Mouse (Mus musculus) adrenal gland, postnatal 36 days (tissue): ENCODE results near the gene Adm2. TPM values are rescaled to one million over a fixed set of nuclear protein-coding genes. Genes with fewer than 3 reads are reported as not detected.
A peak's percentile ranks its signal among the peaks of the same experiment; 100 is the strongest.

Experiments used
- DNase-seq, 2 experiments: peaks; one replicate each; pipeline ENCODE4 v3.0.0; 2021; ENCODE audit warnings: mixed read lengths in 1 of 2
- long read RNA-seq, 2 experiments: library from polyadenylated mRNA; stranded (forward); transcript quantifications; one replicate each; pipeline ENCODE4 v2.0.0; 2021; ENCODE audit warnings: borderline sequencing depth in 2 of 2
- total RNA-seq, 2 experiments: library from RNA; stranded (reverse); gene quantifications; 2 replicates each; pipeline ENCODE4 v1.2.3; 2021

Gene Adm2
- total RNA-seq, result not detected
- long read RNA-seq, experiment 1, result 0 reads
- long read RNA-seq, experiment 2, result 0 reads

DNA sequence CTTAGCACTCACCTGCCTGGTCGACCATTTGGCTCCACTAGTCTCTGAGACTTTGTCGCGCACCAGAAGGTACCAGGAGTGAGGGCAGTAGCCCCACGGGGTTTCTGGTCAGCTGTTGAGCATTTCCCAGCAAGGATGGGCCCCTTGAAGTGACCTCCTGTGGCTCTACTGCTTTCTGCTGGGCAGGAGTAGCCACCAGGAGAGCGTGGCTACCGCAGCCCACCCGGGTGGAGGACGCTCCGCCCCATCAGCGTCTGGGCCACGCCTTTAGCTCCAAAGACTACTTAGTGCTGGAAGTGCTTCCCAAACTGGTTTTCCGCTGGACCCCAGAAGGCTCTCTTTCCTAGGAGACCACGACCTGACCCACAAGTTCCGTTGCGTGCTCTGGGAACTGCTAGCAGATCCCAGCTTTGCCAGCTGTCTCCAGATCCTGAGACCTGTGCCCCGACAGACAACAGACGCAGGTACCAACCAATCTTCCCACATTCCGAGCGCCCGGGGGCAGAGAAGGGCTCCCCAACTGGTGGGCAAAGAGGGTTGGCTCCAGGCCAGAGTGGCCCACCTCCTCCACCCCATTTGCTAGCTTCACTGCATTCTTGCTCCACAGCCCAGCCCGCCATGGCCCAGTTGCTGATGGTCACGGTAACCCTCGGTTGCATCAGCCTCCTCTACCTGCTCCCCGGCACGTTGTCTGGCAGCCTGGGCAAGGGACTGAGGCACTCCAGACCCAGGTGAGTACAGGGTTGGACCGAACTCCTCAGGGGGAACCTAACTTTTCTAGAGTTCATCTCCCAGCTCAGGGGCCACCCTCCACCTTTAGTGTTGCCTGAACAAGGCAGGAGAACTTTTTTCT is at the start of gene Adm2:
Gene Adm2 (plus strand): TSS at position 51 of the 853 bp plus-strand sequence.
- DNase-seq, result no peak

DNA sequence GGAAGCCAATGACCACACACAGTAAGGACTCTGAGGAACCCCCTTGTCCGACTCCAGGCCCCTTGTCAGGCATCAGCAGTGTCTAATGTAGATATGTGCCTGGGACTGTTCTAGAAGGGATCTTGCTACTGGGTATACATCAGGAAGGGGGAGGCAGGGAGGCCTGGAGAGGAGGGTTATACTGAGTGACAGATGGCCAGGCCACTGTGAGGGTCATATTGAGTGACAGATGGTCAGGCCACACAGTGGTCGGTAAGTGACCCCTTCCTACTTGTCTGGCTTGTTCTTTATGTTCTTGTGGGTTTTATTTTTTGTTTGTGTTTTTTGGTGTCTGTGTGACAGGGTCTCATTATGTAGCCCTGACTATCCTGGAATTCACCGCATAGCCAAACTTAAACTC is 47.0 kb upstream of the Adm2 start:
- no peak for DNase-seq

DNA sequence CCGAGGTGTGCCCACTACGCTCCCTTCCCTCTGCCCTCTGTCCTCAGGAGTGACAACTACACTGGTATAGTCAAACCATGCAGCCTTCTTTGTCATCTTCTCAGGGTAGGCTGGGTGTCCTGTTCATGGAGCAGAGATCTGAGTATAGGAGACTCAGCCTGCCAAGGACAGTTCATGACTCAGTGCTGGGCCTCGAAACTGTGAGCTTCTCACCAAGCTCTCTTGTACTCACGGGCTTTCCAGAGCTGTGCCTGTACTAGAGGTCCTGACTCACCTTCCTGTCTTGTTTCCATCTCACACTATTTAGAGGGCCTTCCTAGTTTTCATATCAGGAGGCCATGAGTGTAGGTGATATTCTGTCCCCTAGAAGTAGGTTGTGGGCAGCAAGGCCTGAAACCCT is 45.2 kb upstream of the Adm2 start:
- peak; percentile 62 to 66 for DNase-seq

DNA sequence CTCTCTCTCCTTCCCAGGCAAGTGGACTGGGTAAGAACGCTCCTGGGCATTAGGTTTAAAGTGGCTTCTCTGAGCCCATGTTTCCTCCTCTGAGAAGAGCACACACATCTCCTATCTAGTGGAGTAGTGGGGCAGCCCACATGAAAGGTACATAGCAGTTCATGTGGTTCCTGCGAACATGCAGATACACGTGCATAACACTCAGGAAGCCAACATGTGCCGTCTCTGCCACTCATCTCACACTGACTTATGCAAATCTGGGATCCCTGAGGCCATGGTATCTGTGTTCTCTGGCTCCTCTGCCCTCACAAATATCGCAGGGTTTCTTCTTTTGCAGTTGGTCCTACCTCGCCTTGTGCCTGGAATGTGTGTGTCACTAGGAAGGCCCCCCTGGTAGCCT is 40.0 kb upstream of the Adm2 start:
- DNase-seq, result no peak

DNA sequence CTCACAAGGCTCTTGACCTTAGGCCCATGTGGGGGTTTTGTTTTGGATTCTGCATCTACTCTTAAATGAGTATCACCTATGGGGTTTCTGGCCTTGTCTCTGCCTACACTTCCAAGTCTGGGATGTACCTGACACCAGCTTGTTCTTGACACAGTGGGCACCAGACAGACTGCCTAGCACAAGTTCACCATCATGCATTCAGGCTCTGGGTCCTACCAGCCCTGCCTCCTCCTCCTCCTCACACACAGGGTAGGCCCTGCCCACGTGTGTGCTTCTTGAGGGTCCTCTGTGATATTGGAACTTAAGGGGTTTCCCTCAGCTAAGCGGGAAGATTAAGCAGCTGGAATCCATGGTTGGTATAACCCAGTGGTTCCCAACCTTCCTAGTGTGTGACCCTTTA is 38.4 kb upstream of the Adm2 start:
- DNase-seq, result no peak

DNA sequence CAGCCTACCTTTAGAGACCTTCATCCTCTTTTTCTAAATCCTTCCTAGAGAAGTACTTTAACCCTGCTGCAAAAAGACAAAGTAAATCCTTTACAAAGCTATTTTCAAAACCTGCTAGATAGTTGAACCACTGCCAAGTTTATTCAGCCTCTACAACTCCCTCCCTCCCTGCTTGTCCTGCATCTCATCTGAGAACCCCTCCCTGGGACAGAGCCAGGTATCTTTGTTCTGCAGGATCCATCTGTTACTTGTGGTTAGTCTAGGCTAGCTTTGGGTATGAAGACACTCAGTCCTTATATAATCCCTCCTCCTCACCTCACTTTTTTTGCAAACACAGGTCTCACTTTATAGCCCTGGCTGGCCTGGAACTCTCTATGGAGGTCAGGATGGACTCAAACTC is 37.5 kb upstream of the Adm2 start:
- no peak for DNase-seq

DNA sequence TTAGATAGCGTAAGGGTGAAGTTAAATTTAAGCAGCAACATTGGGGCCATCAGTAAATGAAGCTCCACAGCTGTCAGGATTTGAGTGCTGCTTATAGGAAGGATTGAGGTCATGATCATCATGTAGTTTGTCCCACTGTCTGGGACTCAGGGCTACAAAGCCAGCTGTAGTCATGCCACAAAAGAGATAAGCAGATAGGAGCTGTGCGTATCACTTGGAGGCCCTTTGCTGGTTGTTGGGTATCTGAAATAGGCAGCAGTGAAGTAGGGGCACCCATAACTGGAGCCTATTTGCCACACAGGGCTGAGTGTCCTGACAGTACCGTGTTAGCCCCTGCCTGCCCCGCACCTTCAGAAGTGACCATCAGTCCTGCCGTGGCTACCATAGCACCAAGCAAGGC is 37.0 kb upstream of the Adm2 start:
- DNase-seq, result no peak

DNA sequence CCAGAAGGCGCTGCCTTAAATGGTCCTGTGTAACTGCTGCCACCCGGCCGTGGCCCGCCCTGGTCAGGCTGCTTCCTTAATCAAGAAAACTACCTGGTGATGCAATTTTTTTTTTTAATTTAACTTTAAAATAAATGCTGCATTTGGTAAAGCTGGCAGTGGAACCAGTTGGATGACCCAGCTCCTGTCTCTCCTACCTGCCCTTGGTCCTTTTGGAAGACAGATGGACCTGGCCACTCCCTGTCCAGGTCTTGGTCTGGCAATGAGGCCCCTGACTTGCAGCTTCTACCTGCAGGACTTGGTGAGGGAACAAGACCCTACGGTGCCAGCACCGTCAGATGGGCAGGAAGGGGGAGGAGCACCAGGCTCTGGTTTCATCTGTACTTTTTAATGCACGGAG is 36.4 kb upstream of the Adm2 start:
- DNase-seq, result no peak

DNA sequence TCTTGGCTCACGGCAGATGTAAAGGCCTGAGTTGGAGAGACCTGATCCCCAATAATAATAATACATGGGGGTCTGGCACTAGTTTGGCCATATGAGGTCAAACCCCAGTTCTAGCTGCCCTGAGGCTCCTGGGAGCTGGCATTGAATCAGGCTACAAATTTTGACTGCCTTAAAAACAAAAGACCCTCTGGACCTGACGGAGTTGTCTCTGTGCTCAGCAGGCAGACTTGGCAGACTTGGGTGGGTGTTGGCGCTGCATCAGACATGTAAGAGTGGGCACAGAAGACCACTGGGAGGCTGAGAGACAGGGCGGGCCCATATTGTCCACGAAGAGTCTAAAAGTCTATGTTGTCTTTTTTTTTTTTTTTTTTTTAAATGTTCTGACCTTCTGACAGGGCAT is 35.9 kb upstream of the Adm2 start:
- DNase-seq, result no peak

DNA sequence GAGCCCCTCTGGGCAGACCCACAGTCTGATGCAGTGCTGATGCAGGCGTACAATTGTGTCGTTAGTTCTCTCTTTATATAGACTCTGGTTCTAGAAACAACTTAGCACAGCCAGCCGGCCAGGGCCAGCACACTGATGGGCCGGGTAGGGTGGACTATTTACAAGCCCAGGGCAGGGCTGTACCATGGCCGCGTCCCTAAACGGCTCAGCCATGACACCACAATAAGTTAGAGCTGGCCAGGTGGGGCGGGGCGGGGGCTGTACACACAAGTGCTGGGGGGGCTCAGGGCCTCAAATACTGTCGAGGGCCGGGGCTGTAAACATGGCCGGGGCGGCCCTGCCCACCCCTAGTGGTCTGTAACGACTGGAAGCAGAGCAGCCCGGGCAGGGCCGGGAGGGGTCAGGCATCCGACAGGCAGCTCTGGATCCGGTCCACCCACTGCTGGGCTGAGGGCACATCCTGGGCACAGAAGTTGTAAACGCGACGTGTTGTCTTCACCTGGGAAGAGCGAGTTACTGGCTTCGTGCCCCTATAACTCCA is 34.2 kb upstream of the Adm2 start:
- DNase-seq, result no peak

DNA sequence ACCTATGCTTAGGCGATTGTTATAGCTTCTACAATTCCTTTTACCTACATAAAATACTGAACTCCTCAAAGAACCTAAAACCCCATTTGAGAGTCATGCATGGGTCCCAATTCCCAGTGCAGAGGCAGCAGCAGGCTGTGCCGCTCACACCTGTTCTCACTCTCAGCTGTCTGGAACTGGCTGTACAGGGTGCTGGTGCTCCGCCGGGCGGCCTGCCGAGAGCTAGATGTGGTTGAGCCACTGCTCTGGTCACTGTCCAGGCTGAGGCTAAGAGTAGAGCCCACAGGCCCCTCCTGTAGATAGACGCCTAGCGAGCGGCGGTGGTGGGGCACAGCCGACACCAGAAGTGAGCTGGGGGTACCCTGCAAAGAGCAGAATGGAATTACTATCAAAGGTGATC is 33.1 kb upstream of the Adm2 start:
- DNase-seq, result no peak

DNA sequence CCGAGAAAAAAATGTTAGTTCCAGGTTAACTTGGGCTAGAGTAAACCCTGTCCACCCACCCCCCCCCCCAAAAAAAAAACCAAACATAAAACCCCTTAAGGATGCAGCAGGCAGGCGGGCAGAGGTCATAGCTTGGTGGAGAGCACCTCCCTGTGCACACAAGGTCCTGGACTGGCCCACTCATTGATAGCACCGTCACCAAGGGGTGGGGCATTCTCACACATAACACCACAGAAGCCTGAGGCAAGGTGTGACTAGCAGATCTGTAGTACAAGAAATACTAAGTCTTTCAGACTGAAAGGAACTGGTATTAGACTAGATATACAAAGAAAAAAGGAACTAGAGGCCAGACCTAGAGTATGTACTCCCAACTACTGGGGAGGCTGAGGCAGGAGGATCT is 31.0 kb upstream of the Adm2 start:
- DNase-seq, result no peak

DNA sequence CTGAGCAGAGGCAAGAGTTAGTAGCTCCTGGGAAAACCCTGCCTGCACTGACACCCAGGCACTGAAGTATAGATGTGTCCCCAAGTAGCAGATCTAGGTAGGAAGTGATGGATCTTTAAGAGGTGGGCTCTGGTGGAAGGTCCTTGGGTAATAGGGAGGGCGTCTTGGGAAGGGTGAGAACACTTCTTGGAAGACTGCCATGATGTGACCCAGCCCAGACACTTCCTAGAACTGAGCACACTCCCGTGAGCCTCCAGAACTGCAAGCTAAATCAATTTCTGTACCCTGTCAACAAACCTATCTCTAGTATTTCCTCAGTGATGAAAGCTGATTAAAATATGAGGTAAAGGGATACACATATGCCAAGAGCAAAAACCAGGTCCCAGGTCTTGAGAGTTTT is 29.7 kb upstream of the Adm2 start:
- DNase-seq, result no peak

DNA sequence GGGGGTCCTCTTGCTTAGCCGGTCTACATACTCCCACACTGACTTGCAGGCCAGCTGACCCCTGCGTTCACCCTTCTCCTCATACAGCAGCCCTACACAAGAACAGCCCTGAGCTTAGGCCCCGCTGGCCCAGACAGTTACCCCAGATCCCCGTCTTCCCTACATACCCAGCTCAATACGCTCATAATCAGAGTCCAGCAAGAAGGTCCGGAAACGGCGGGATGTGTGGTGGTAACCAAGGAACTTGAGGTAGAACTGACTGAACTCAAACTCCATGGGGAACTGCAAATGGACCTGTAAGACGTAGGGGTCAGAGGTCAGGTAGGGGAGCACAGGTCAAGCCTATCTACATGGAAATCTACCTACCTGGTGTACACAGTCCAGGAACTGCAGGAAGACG is 28.7 kb upstream of the Adm2 start:
- DNase-seq, result no peak

DNA sequence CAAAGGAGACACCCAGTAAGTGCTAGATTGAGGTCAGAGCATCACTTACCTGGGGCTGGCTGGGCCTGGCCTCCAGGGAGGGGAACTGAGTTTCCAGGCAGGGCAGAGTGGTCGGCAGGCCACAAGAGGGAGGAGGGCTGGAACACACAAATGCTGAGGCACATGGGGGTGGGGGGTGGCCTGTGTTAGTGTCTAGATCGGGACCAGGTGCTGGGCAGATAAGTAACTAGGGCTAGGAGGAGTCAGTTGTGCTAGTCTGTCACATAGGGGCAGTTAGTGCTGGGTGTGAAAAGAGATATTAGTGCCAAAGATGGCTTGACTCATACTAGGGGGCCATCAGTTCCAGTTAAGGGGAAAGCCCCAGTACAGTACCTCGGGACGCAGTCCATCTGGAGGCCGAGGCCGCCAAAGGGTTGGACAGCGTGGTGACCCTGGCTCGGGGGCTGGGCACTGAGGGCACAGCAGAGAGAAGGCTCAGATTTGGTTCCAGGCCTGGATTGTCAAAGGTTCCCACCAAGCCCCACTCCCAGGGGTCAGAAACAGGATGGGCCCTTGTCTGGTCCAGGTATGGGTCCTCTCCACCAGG is 26.8 kb upstream of the Adm2 start:
- DNase-seq, result no peak

DNA sequence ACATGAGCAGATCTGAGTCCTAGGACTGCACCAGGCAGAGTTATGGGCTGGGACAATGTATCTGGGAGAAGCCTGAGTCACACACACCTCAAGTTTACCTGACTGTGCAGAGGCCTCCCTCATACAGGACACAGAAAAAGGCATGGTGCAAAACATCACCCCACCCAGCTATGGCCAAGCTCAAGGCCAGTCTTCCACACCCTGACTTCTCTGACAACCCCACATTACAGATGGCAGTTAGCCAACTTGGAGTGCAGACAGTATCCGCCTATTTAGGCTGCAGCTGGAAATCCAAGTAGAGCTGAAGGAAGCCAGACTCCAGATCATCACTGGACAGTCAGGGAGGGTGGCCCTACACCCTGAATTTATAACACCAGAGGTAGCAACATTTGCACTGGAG is 26.1 kb upstream of the Adm2 start:
- DNase-seq, result no peak

DNA sequence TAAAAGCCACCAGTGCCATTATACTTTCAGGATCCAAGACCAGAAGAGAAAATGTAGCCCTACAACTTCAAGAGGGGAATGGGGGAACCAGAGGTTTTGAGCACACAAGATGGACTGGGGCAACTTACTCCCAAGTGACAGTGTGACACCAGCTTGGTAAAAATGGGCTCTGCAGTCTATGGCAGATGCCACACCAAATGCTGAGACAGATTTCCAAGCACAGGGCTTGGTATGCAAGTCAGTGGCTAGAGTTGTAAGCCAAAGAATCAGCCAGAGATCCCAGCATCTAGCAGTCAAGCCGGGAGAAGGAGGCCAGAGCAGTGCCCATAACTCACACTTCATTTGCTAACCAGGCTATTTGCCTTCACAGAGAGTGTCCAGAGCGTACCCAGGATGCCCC is 24.8 kb upstream of the Adm2 start:
- DNase-seq, result no peak

DNA sequence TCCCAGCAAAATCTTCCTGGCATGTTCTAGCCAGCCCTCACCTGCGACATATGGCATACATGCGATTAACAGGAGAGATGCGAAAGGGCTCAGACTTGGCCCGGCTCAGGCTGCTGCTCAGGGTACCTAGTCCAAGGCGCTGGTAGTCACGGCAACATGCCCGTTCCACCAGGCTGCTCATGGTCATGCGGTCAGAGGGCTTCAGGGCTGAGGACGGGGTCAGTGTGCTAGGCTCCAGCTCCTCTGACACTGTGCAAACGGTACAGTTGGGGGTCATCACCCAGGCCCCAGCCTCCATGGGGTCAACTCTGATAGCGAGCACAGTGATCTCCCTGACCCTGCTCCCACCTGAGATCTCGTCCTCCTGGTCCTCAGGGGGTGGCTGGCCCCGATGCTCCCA is 22.3 kb upstream of the Adm2 start:
- DNase-seq, result no peak

DNA sequence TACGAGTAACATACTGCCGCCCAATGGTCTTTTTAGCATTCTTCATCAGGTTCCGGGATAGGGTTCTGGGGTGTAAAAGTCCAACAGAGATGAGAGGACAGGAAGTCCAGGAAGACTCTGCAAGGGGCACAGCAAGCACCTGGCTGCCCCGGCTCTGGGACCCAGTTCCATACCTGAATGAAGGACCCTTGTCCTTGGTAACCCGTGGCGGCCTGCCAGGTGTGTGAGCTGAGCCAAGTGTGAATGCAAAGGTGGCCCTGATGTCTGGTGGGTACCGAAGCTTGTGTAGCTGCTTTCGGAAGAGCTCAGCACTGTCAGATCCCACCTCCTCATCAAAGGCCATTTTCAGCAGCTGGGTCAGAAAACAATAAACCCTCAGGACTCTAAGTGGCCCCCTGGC is 21.9 kb upstream of the Adm2 start:
- no peak for DNase-seq

DNA sequence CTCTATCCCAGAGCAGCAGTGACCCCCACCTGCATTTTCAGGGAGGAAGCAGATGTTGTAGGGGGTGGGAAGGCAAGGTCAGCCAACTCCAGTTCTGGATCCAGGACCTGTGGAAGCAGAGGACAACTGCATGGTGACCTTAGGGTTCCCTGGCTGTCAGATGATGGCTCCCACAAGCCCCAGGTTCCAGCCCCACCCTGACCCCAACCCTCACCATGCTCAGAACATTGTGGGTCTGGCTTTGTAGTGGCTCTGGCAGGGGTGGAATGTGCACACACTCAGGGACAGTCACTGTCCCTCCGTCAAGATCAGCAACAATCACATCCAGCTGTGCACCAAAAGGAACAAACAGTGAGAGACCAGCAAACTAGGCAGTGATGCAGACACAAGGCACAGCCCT is 16.6 kb upstream of the Adm2 start:
- DNase-seq, result no peak

DNA sequence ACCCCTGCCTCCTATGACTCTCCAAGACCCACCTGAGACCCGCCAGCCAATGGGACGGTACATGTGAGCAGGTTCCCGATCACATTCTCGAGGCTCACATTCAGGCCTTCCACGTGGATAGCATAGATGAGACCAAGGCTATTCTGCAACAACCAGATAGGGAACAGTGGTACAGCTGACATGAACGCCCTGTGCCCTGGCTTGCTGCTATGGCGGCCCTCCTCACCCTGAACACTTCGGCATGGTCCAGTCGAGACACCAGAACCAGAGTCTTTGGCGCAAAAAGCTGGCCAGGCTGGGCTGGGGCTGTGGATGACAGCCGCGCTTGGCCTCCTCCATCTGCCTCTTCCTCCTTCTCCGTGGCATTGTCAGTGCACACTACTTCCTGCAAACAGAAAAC is 15.1 kb upstream of the Adm2 start:
- no peak for DNase-seq

DNA sequence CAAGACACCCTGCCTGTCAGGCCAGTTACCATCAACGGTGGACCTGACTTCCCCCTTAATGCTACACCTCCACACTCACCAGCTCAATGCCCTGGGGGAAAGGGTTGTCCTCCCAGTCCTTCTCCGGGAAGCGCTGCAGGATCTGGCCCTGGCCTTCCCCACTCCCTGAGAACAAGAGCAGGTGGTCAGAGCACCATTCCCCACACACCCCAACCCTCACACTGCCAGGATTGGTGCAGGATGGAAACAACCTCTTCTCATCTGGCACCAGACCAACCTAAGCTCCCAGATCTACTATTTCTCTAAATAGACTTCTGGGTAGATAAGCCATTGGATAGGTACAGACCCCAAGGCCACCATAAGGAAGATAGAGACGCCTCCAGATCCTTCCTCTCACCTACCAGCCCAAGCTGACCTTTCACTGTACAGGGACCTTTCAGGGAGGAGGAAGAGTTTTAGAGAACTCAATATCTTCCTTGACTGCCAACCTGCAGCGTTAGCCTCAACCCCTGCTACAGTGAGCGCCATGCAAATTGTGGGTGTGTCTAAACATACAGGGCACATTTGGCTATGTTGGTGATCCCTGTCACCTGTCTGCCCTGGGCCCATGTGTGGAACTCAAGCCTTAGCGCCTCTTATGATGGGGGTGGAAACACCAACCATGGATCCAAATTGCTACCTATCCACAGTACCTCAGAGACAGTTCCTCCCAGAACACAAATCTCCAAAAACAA is 13.9 kb upstream of the Adm2 start:
- DNase-seq, result no peak

DNA sequence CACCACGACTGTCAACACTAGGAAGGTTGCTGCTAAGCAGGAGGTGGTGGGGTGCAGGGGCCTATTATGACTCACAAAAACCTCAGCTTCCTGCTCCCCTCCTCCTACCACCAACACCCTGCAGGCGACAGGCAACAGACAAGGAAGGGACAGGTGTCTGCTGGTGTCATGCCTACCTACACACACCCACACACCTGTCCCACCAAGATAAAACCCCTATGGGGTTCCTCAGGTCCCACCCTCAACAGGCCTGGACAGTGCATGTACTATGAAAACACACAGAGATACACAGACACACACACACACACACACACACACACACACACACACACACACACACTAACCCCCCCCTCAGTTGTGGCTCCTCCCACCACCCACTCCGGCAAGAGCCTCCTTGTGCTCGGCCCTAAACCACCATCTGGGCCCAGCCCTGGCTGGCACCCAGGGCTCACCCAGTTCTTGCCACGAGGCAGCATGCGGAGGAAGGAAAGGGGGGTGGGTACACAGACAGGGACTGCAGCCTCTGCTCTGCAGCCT is 12.5 kb upstream of the Adm2 start:
- DNase-seq, result no peak
